Mouse (Mus musculus) lung, embryonic 15.5 days (tissue): ENCODE measurements at regions not wholly inside any gene's neighbourhood (a gene's known extent, or its start where the extent isn't known, plus 50 kb on each side); places are given as distances from the start of the nearest gene placed in this dataset.

Source experiments
- ATAC-seq: fragments of 200-750 bp; cut with Nextera tagmentation; 2 replicates; pipeline ENCODE4 v1.8.0; 2017; ENCODE audit warnings: moderate number of reproducible peaks, borderline replicate concordance; ENCODE audit not compliant: low FRiP score, low TSS enrichment; ENCODE audit errors: extremely low read depth
- H3K27ac ChIP-seq: fragments of 300-500 bp; sonication (generic); 2 replicates; pipeline ENCODE4 v1.5.1; 2015; ENCODE audit warnings: moderate library complexity, mild to moderate bottlenecking, inconsistent platforms
- H3K27me3 ChIP-seq: fragments of 300-500 bp; sonication (generic); 2 replicates; pipeline ENCODE4 v1.6.1; 2015; ENCODE audit warnings: inconsistent platforms
- H3K36me3 ChIP-seq: fragments of 300-500 bp; sonication (generic); 2 replicates; pipeline ENCODE4 v1.6.1; 2015; ENCODE audit warnings: inconsistent platforms
- H3K4me1 ChIP-seq: fragments of 300-500 bp; sonication (generic); 2 replicates; pipeline ENCODE4 v1.6.1; 2015; ENCODE audit warnings: inconsistent platforms
- H3K4me2 ChIP-seq: fragments of 300-500 bp; sonication (generic); 2 replicates; pipeline ENCODE4 v1.6.1; 2015; ENCODE audit warnings: inconsistent platforms, mild to moderate bottlenecking, moderate library complexity
- H3K4me3 ChIP-seq: fragments of 300-500 bp; sonication (generic); 2 replicates; pipeline ENCODE4 v1.5.1; 2015; ENCODE audit warnings: mild to moderate bottlenecking, inconsistent platforms
- H3K9ac ChIP-seq: fragments of 300-500 bp; sonication (generic); 2 replicates; pipeline ENCODE4 v1.6.1; 2015; ENCODE audit warnings: inconsistent platforms
- H3K9me3 ChIP-seq: fragments of 300-500 bp; sonication (generic); 2 replicates; pipeline ENCODE4 v1.6.1; 2016; ENCODE audit warnings: inconsistent platforms
- WGBS: fragments of 180-500 bp; shearing (Covaris S2); methylation state at CpG from one replicate; pipeline ENCODE4 v1.1.7; 2015; 5-methylcytosine and 5-hydroxymethylcytosine counted together

- Histone ChIP-seq H3K27ac (no peak overlapping the region), H3K4me3 (no peak overlapping the region), H3K9ac (no peak overlapping the region), H3K4me2 (no peak overlapping the region), H3K4me1 (no peaks in the 10 kb centered on the region), H3K9me3 (no peaks in the 10 kb centered on the region), H3K36me3 (no peaks in the 10 kb centered on the region), H3K27me3 (no peaks in the 10 kb centered on the region)
- ATAC-seq: no peak
- 58% methylated on average over 6 of the region's 6 CpGs for WGBS
Observed at GRCm38 (mm10) chr12:26653781-26654180, 184.8 kb downstream of the Cmpk2 start.

GRCm38 (mm10) chr12:26646141-26646540, 177.1 kb downstream of the Cmpk2 start:
- ATAC-seq: no peak
- H3K4me2 ChIP-seq: no peak overlapping the region
- no peaks in the 10 kb centered on the region for H3K9me3 ChIP-seq
- no peak overlapping the region for H3K4me3 ChIP-seq
- H3K27ac ChIP-seq: no peak overlapping the region
- no peaks in the 10 kb centered on the region for H3K4me1 ChIP-seq
- no peaks in the 10 kb centered on the region for H3K36me3 ChIP-seq
- no peak overlapping the region for H3K9ac ChIP-seq
- no peaks in the 10 kb centered on the region for H3K27me3 ChIP-seq

DNA sequence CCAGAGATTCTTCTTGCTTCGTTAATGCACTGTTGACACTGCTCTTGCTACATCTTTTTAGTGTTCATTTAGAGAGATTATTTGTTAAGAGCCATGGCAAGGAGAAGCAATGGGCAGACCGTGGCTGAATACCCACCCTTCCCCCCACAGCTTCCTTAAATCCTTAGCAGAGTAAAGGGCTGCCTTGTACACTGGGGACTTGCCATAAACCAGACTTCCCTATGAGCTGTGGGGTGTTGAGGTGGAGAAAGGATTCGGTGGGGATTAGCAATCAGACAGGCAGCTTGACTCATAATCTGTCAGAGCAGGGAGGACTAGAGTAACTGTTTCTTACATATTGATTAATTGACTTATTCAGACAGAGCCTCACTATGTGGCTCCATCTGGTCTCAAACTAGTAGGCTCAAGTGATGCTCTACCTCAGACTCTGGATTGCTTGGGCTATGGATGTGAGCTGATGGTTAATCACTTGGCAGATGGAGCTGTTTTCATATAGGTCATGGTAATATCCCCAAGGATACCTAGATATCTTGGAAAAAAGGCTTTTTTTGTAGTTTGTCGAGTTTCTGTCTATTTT, 166.7 kb downstream of the Cmpk2 start:
- Histone ChIP-seq H3K27me3 (no peaks in the 10 kb centered on the region), H3K4me2 (no peak overlapping the region), H3K27ac (no peak overlapping the region), H3K9me3 (no peaks in the 10 kb centered on the region), H3K4me1 (0 out of 2 replicates have a peak, but pooled peaks cover 5% of the 10 kb centered on the region), H3K9ac (no peak overlapping the region), H3K4me3 (no peak overlapping the region), H3K36me3 (no peaks in the 10 kb centered on the region)
- 0 out of 2 replicates have a peak, but pooled peaks have one; percentile 27 for ATAC-seq
- 32% methylated on average over 4 of the region's 4 CpGs for WGBS

- H3K27me3 ChIP-seq: no peaks in the 10 kb centered on the region
- H3K27ac ChIP-seq: no peak overlapping the region
- H3K4me2 ChIP-seq: no peak overlapping the region
- ATAC-seq: no peak; the same call in 1 of the 2 replicates
- H3K4me3 ChIP-seq: no peak overlapping the region
- no peak overlapping the region for H3K9ac ChIP-seq
- no peaks in the 10 kb centered on the region for H3K9me3 ChIP-seq
- 0 out of 2 replicates have a peak, but pooled peaks cover 5% of the 10 kb centered on the region for H3K4me1 ChIP-seq
- 20% methylated on average over 3 of the region's 3 CpGs for WGBS
- H3K36me3 ChIP-seq: no peaks in the 10 kb centered on the region
Observed at GRCm38 (mm10) chr12:26635253-26635652, 166.2 kb downstream of the Cmpk2 start.

GRCm38 (mm10) chr12:26631795-26632122, 162.8 kb downstream of the Cmpk2 start:
- Histone ChIP-seq H3K4me2 (no peak overlapping the region), H3K27ac (no peak overlapping the region), H3K27me3 (no peaks in the 10 kb centered on the region), H3K9me3 (no peaks in the 10 kb centered on the region), H3K36me3 (no peaks in the 10 kb centered on the region), H3K9ac (no peak overlapping the region), H3K4me3 (no peak overlapping the region), H3K4me1 (0 out of 2 replicates have a peak, but pooled peaks cover 5% of the 10 kb centered on the region)
- 31% methylated on average over 1 of the region's 1 CpGs for WGBS
- no peak for ATAC-seq

GRCm38 (mm10) chr12:26631111-26631794, 162.2 kb downstream of the Cmpk2 start:
- ATAC-seq: no peak
- Histone ChIP-seq H3K36me3 (no peaks in the 10 kb centered on the region), H3K4me1 (0 out of 2 replicates have a peak, but pooled peaks cover 5% of the 10 kb centered on the region), H3K27me3 (no peaks in the 10 kb centered on the region), H3K27ac (no peak overlapping the region), H3K4me3 (no peak overlapping the region), H3K9ac (no peak overlapping the region), H3K9me3 (no peaks in the 10 kb centered on the region), H3K4me2 (no peak overlapping the region)
- WGBS: 22% methylated on average over 4 of the region's 4 CpGs

GRCm38 (mm10) chr12:26621135-26621932, 152.3 kb downstream of the Cmpk2 start:
- no peaks in the 10 kb centered on the region for H3K9me3 ChIP-seq

GRCm38 (mm10) chr12:26620501-26621134, 151.6 kb downstream of the Cmpk2 start:
- Histone ChIP-seq H3K9ac (no peak overlapping the region), H3K27me3 (no peaks in the 10 kb centered on the region), H3K27ac (no peak overlapping the region), H3K4me1 (no peaks in the 10 kb centered on the region), H3K4me2 (no peak overlapping the region), H3K4me3 (no peak overlapping the region), H3K36me3 (no peaks in the 10 kb centered on the region), H3K9me3 (no peaks in the 10 kb centered on the region)
- 57% methylated on average over 8 of the region's 8 CpGs for WGBS
- no peak for ATAC-seq

More at GRCm38 (mm10) chr12:26621135-26621932, 152.3 kb downstream of the Cmpk2 start:
- no peak overlapping the region for H3K4me3 ChIP-seq
- H3K9ac ChIP-seq: no peak overlapping the region
- H3K4me1 ChIP-seq: no peaks in the 10 kb centered on the region
- no peak overlapping the region for H3K4me2 ChIP-seq
- no peaks in the 10 kb centered on the region for H3K36me3 ChIP-seq
- no peak overlapping the region for H3K27ac ChIP-seq
- no peak for ATAC-seq
- H3K27me3 ChIP-seq: no peaks in the 10 kb centered on the region
- 59% methylated on average over 12 of the region's 12 CpGs for WGBS

DNA sequence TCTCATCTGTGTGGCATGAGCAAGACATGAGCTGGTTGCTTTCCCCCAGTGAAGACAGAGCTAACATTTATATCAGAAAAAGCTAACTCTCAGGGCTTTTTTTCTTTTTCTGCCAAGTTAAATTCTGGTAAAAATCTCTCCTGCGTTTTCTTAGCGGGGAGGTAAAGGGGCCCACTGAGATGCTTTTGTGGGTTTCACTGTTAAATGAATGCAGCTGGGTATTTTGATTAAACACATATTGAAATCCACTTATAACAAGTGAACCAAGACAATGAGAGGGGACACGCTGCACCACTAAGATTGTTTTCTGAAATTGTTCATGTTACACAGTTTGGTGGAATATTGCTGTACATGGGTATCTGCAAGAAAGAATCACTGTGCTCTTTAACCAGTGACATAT, 149.0 kb downstream of the Cmpk2 start:
- 89% methylated on average over 3 of the region's 3 CpGs for WGBS
- Histone ChIP-seq H3K9me3 (no peaks in the 10 kb centered on the region), H3K9ac (no peak overlapping the region), H3K36me3 (no peaks in the 10 kb centered on the region), H3K4me2 (no peak overlapping the region), H3K27ac (no peak overlapping the region), H3K4me3 (no peak overlapping the region), H3K4me1 (no peaks in the 10 kb centered on the region), H3K27me3 (no peaks in the 10 kb centered on the region)
- no peak for ATAC-seq

DNA sequence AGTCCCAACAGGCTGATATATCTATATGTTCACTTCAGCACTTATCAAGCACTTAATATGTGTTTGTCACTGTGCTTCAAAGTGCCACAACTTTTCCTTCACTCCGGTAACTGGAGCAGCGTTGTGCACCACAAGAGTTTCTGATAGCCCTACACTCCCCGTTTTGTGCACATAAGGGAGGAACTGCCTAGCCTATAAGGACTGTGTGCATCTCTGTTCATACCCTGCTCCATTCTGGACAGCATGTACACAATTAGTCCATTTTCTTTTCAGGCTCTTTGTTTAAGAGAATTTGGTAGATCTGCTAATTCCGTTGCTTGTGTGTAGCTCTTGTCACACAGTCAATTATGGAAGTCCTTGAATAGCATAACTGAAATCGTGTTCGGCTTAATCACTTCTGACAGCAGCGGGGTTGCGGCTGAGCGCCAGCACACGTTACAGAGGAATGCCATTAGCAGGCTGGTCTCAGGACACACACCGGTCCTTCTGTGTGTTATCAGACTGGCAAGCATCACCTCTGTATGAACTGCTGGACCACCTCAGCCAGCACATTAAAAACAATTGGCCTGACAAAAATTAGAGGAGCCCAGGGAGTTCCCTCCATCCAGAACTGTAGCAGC, 144.2 kb downstream of the Cmpk2 start:
- no peak overlapping the region for H3K4me3 ChIP-seq
- H3K27me3 ChIP-seq: no peaks in the 10 kb centered on the region
- H3K36me3 ChIP-seq: no peaks in the 10 kb centered on the region
- no peak for ATAC-seq
- H3K4me2 ChIP-seq: no peak overlapping the region
- H3K4me1 ChIP-seq: no peaks in the 10 kb centered on the region
- no peak overlapping the region for H3K27ac ChIP-seq
- H3K9ac ChIP-seq: no peak overlapping the region
- WGBS: 61% methylated on average over 11 of the region's 11 CpGs
- H3K9me3 ChIP-seq: no peaks in the 10 kb centered on the region

DNA sequence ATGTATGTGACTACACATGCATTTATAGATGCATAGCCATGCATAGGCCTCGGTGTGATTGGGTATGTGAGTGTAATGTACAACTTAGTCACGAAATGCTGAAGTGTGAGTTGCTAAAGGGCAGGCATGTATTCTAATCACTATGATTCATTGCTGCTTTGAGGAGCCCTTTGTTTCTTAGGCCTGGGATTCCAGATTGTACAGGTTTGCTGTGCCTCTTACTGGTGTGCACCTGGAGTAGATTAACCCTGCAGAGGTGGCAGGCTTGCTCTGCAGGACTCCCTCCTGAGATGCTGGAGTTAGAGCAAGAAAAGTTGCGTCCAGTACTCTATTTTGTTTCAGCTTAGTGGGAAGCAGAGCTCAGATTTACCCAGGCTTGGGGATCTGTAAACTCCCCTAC, 141.1 kb downstream of the Cmpk2 start:
- H3K9me3 ChIP-seq: no peaks in the 10 kb centered on the region
- WGBS: 78% methylated on average over 3 of the region's 3 CpGs
- H3K27me3 ChIP-seq: no peaks in the 10 kb centered on the region
- H3K36me3 ChIP-seq: no peaks in the 10 kb centered on the region
- no peak overlapping the region for H3K27ac ChIP-seq
- no peak overlapping the region for H3K9ac ChIP-seq
- ATAC-seq: no peak
- no peak overlapping the region for H3K4me2 ChIP-seq
- no peaks in the 10 kb centered on the region for H3K4me1 ChIP-seq
- H3K4me3 ChIP-seq: no peak overlapping the region
